24 mouse cellular contexts compared by ENCODE assay signal in the genomic region with DNA sequence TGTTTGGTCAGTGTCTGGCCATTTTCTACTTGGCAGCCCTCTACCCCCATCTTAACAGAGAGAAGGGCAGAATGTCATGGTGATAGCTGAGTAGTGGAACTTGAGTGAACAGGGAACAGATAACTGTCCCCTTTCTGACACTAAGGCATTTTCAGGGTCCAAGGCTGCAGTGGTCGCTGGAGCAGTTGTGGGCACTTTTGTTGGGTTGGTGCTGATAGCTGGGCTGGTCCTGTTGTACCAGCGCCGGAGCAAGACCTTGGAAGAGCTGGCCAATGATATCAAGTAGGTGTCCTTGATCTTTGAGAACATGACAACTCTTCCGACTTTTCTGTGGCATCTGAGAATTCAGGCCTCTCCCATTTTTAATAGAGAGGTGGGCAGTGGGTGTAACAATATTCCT. TPM values are rescaled to one million over a fixed set of nuclear protein-coding genes. Genes with fewer than 3 reads are reported as not detected.
DNase-seq lines count a peak whose midpoint lies in the region; TF ChIP-seq lines count a peak whose summit lies in the region.
"Had no signal": no experiment of that assay in that cellular context is flagged by ENCODE, and none has a peak within 500 bp of the region (broad histone marks: within the 10 kb centered on the region; RNA-seq: fewer than 3 reads in every experiment).

No protein-coding gene starts in this region.

- peak overlapping the region; percentile 9 for H3K4me3 ChIP-seq in gastrocnemius, adult 2 months
- H3K4me3 ChIP-seq: embryonic facial prominence, embryonic 12.5 days; embryonic facial prominence, embryonic 15.5 days; hindbrain, embryonic 10.5 days; hindbrain, embryonic 13.5 days; intestine, embryonic 15.5 days had no signal

- H3K27ac ChIP-seq in gastrocnemius, adult 2 months, result peak overlapping the region; percentile 12; the same call in 1 of the 2 replicates
- H3K27ac ChIP-seq: embryonic facial prominence, embryonic 12.5 days; embryonic facial prominence, embryonic 15.5 days; hindbrain, embryonic 10.5 days; hindbrain, embryonic 13.5 days; intestine, embryonic 15.5 days had no signal

- intact Hi-C loops in gastrocnemius, adult 2 months (cut with DNase I), result no loop called here
- intact Hi-C loops in gastrocnemius, postnatal 14 days (cut with DNase I; ENCODE audit: low total_unique reads), result no loop called here

- peak; percentile 49 for DNase-seq in adrenal gland, adult 2 months
- no peak for DNase-seq in adrenal gland, adult 18-20 months (ENCODE audit: low spot score in 2 of 2)
- DNase-seq in gastrocnemius, adult 2 months, result no peak
- DNase-seq in gastrocnemius, postnatal 14 days, result no peak
- DNase-seq in adrenal gland, postnatal 36 days, result peak; percentile 42 to 55
- no peak for DNase-seq in urinary bladder, postnatal 25 days (ENCODE audit: low spot score)
- DNase-seq: B cell, adult 2 months; cerebellum, adult 11 months; cerebellum, adult 2 months; cerebellum, adult 9-11 months; cerebellum, postnatal 25 days; forebrain, postnatal 0 days; gastrocnemius, postnatal 36 days; kidney, adult 11 months; kidney, adult 8-10 months had no signal

- TF ChIP-seq CTCF in gastrocnemius, adult 2 months (IDR thresholded peaks at IDR 0.05), result no peak

RNA-seq across cellular contexts. Expression of a gene that starts 2.2 kb away (rescaled TPM):
- 1 to 10 TPM; 1.8 to 3.0 TPM for total RNA-seq in adrenal gland, adult 2 months (2021)
- 8.8 and 8.9 TPM in 2 replicates for polyA plus RNA-seq in adrenal gland, adult 2 months (2012; rRNA removed)
- total RNA-seq in adrenal gland, adult 18-20 months (2021), result 1 to 10 TPM; 2.1 to 2.8 TPM
- 1 to 10 TPM; 2.6 to 3.2 TPM for total RNA-seq in gastrocnemius, adult 2 months (2021)
- total RNA-seq in gastrocnemius, postnatal 14 days (2021), result 1 to 10 TPM in 1 of 2 experiments, under 1 TPM in 1; 0.96 to 4.6 TPM
- 1 to 10 TPM; 1.1 to 5.7 TPM for total RNA-seq in adrenal gland, postnatal 36 days (2021)
- total RNA-seq: CH12.LX had no signal
- polyA plus RNA-seq: forebrain, embryonic 14.5 days; G1E had no signal

RNA-seq across cellular contexts. Expression of a gene that starts 9.0 kb away (rescaled TPM):
- 10 to 100 TPM; 23.5 to 42.4 TPM for total RNA-seq in adrenal gland, adult 2 months (2021)
- polyA plus RNA-seq in adrenal gland, adult 2 months (2012; rRNA removed), result 49.2 and 59.1 TPM in 2 replicates
- 10 to 100 TPM; 34.6 to 38.3 TPM for total RNA-seq in adrenal gland, adult 18-20 months (2021)
- total RNA-seq in gastrocnemius, adult 2 months (2021), result 10 to 100 TPM; 20.5 to 29.9 TPM
- 10 to 100 TPM; 43.4 to 58.2 TPM for total RNA-seq in gastrocnemius, postnatal 14 days (2021)
- 10 to 100 TPM; 30.5 to 46.0 TPM for total RNA-seq in adrenal gland, postnatal 36 days (2021)
- total RNA-seq: G1E; granulocyte monocyte progenitor cell, adult 5-6 weeks had no signal
- polyA plus RNA-seq: G1E had no signal

RNA-seq across cellular contexts. Expression of a gene that starts 15.9 kb away (rescaled TPM):
- 1 to 10 TPM; 1.5 to 2.8 TPM for total RNA-seq in adrenal gland, adult 2 months (2021)
- 1.9 and 3.8 TPM in 2 replicates for polyA plus RNA-seq in adrenal gland, adult 2 months (2012; rRNA removed)
- total RNA-seq in adrenal gland, adult 18-20 months (2021), result 1 to 10 TPM; 1.7 to 3.5 TPM
- total RNA-seq in gastrocnemius, adult 2 months (2021), result under 1 TPM; 0.23 to 0.42 TPM
- 1 to 10 TPM; 2.2 to 2.3 TPM for total RNA-seq in gastrocnemius, postnatal 14 days (2021)
- 1 to 10 TPM; 1.2 to 3.8 TPM for total RNA-seq in adrenal gland, postnatal 36 days (2021)

RNA-seq across cellular contexts. Expression of a gene that starts 18.6 kb away (rescaled TPM):
- total RNA-seq in adrenal gland, adult 2 months (2021), result 10 to 100 TPM; 16.5 to 17.7 TPM
- 4.5 and 4.9 TPM in 2 replicates for polyA plus RNA-seq in adrenal gland, adult 2 months (2012; rRNA removed)
- total RNA-seq in adrenal gland, adult 18-20 months (2021), result 10 to 100 TPM; 16.2 to 17.7 TPM
- total RNA-seq in gastrocnemius, adult 2 months (2021), result 1 to 10 TPM; 4.1 to 4.6 TPM
- total RNA-seq in gastrocnemius, postnatal 14 days (2021), result 1 to 10 TPM; 3.3 to 4.6 TPM
- total RNA-seq in adrenal gland, postnatal 36 days (2021), result 10 to 100 TPM; 15.1 to 17.8 TPM

RNA-seq across cellular contexts. Expression of a gene that starts 47.7 kb away (rescaled TPM):
- total RNA-seq in adrenal gland, adult 2 months (2021), result 10 to 100 TPM; 15.3 to 22.7 TPM
- polyA plus RNA-seq in adrenal gland, adult 2 months (2012; rRNA removed), result 26.0 and 29.9 TPM in 2 replicates
- 10 to 100 TPM; 21.1 to 24.0 TPM for total RNA-seq in adrenal gland, adult 18-20 months (2021)
- total RNA-seq in gastrocnemius, adult 2 months (2021), result 1 to 10 TPM; 4.0 to 5.1 TPM
- total RNA-seq in gastrocnemius, postnatal 14 days (2021), result 1 to 10 TPM; 4.1 to 6.4 TPM
- total RNA-seq in adrenal gland, postnatal 36 days (2021), result 10 to 100 TPM; 17.4 to 29.5 TPM

Comparison
In these comparisons a context has a peak if more than half of its experiments do, and no peak if none do; other contexts are left out.
1. DNase-seq: peak in adrenal gland, adult 2 months (single experiment) and adrenal gland, postnatal 36 days (2 of 2); none in adrenal gland, adult 18-20 months (0 of 2), gastrocnemius, adult 2 months (single experiment), gastrocnemius, postnatal 14 days (single experiment) and urinary bladder, postnatal 25 days (single experiment).